Mouse (Mus musculus): ENCODE results near the gene Adamtsl5. TPM values are rescaled to one million over a fixed set of nuclear protein-coding genes. Genes with fewer than 3 reads are reported as not detected.

Adamtsl5 gene
- total and polyA plus RNA-seq, 2 experiments from 2014 or later = 0.62 to 0.77 TPM

DNA sequence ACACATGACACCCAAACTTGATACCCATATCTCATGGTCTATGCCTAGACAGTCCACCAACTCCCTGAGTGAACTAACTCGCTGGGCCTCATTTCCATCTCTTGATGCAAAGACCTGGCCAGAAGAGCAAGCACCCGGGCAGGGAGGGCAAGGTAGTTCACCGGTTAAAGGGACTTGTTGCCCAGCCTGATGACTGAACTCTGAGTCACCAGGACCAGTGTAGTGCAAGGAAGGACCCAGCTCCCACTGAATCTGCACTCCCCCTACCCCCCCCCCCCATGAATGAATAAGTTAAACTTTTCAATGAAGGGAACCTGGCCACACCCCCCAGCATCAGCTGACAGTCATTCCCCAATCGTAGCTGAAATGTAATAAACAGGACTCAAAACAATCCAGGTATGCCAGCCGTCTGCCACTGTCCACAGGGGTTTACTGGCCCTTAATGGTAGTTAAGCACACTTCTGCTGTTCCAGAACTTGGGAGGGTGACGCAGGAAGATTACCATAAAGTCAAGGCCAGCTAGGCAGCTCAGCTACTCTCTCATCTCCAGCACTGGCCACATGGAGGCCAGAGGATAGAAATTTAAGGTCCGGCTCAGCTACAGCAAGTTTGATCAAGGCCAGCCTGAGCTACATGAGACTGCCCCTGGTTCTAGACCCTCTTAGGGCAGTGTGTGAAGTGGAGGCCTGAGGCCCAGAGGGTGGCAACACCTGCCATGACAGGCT, 34.6 kb upstream of the Adamtsl5 start:
- DNase-seq (ENCODE audit: low spot score) (no peak), ATAC-seq (ENCODE audit: low FRiP score) (no peak)
- TF ChIP-seq CTCF (IDR thresholded peaks at IDR 0.05) = no peak
- H3K9ac ChIP-seq (replicated peaks; ENCODE audit: low read length, poor library complexity, severe bottlenecking) = no peak overlapping the region
- no peaks in the 10 kb centered on the region for H3K9me3 ChIP-seq (ENCODE audit: low read length)
- 72% methylated on average over 7 of the region's 7 CpGs for WGBS
- H3K27me3 ChIP-seq (ENCODE audit: insufficient read depth, low read length) = no peaks in the 10 kb centered on the region
- H3K4me1 ChIP-seq (ENCODE audit: insufficient read depth, low read length) = peaks cover 10% of the 10 kb centered on the region; the same call in 1 of the 2 replicates
- H3K4me3 ChIP-seq (ENCODE audit: low read depth, low read length) = peak overlapping the region; percentile 59; the same call in 1 of the 2 replicates
- peak overlapping the region; percentile 94 for H3K4me2 ChIP-seq (ENCODE audit: low read depth, low read length, poor library complexity, severe bottlenecking)
- peaks cover 31% of the 10 kb centered on the region for H3K36me3 ChIP-seq (ENCODE audit: insufficient read depth, low read length)
- no peak overlapping the region for H3K27ac ChIP-seq (ENCODE audit: low read depth, low read length)

- no peaks in the 10 kb centered on the region for H3K27me3 ChIP-seq (ENCODE audit: insufficient read depth, low read length)
- WGBS = 49% methylated on average over 10 of the region's 10 CpGs
- H3K9me3 ChIP-seq (ENCODE audit: low read length) = no peaks in the 10 kb centered on the region
- TF ChIP-seq CTCF (IDR thresholded peaks at IDR 0.05) = peak; percentile 72
- no peak overlapping the region for H3K9ac ChIP-seq (replicated peaks; ENCODE audit: low read length, poor library complexity, severe bottlenecking)
- H3K36me3 ChIP-seq (ENCODE audit: insufficient read depth, low read length) = peaks cover 31% of the 10 kb centered on the region
- ATAC-seq (ENCODE audit: low FRiP score) (no peak), DNase-seq (ENCODE audit: low spot score) (no peak)
- 0 out of 2 replicates have a peak, but pooled peaks cover under 1% of the 10 kb centered on the region for H3K4me1 ChIP-seq (ENCODE audit: insufficient read depth, low read length)
- H3K27ac ChIP-seq (ENCODE audit: low read depth, low read length) = no peak overlapping the region
- no peak overlapping the region for H3K4me2 ChIP-seq (ENCODE audit: low read depth, low read length, poor library complexity, severe bottlenecking)
- H3K4me3 ChIP-seq (ENCODE audit: low read depth, low read length) = no peak overlapping the region
Measured at GRCm38 (mm10) chr10:80377716-80378115, 29.5 kb upstream of the Adamtsl5 start.

- ATAC-seq (ENCODE audit: low FRiP score) (no peak), DNase-seq (ENCODE audit: low spot score) (peak; percentile 97)
- H3K4me2 ChIP-seq (ENCODE audit: low read depth, low read length, poor library complexity, severe bottlenecking) = no peak overlapping the region
- H3K36me3 ChIP-seq (ENCODE audit: insufficient read depth, low read length) = peaks cover 17% of the 10 kb centered on the region
- H3K9ac ChIP-seq (replicated peaks; ENCODE audit: low read length, poor library complexity, severe bottlenecking) = no peak overlapping the region
- H3K4me1 ChIP-seq (ENCODE audit: insufficient read depth, low read length) = no peaks in the 10 kb centered on the region; the same call in 1 of the 2 replicates
- WGBS = under 1% methylated on average over 7 of the region's 7 CpGs
- peak; percentile 94 for TF ChIP-seq CTCF (IDR thresholded peaks at IDR 0.05)
- H3K27me3 ChIP-seq (ENCODE audit: insufficient read depth, low read length) = no peaks in the 10 kb centered on the region
- H3K27ac ChIP-seq (ENCODE audit: low read depth, low read length) = no peak overlapping the region
- no peaks in the 10 kb centered on the region for H3K9me3 ChIP-seq (ENCODE audit: low read length)
- H3K4me3 ChIP-seq (ENCODE audit: low read depth, low read length) = no peak overlapping the region
Measured at GRCm38 (mm10) chr10:80376160-80376559, 27.9 kb upstream of the Adamtsl5 start.

DNA sequence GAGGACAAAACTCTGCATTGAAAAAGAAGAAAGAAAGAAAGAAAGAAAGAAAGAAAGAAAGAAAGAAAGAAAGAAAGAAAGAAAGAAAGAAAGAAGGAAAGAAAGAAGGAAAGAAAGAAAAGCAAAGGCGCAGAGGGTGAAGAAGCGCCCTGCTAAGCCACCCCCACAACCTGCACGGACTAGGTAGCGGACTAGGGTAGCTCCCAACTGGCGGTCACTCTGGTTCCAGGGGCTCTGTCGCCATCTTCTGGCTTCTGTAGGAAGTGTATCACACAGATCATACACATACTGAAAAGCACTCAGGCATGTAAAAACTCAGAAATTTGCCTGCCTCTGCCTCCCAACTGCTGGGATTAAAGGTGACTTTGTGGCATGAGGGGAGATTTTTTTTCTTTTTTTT, 25.9 kb upstream of the Adamtsl5 start:
- Histone ChIP-seq H3K27ac (ENCODE audit: low read depth, low read length) (no peak overlapping the region), H3K4me3 (ENCODE audit: low read depth, low read length) (no peak overlapping the region), H3K9me3 (ENCODE audit: low read length) (no peaks in the 10 kb centered on the region), H3K9ac (replicated peaks; ENCODE audit: low read length, poor library complexity, severe bottlenecking) (no peak overlapping the region), H3K4me1 (ENCODE audit: insufficient read depth, low read length) (no peaks in the 10 kb centered on the region; the same call in 1 of the 2 replicates), H3K27me3 (ENCODE audit: insufficient read depth, low read length) (no peaks in the 10 kb centered on the region), H3K4me2 (ENCODE audit: low read depth, low read length, poor library complexity, severe bottlenecking) (no peak overlapping the region), H3K36me3 (ENCODE audit: insufficient read depth, low read length) (no peaks in the 10 kb centered on the region)
- peak; percentile 60 for DNase-seq (ENCODE audit: low spot score)
- WGBS = 16% methylated on average over 6 of the region's 6 CpGs
- TF ChIP-seq CTCF (IDR thresholded peaks at IDR 0.05) = peak; percentile 70
- ATAC-seq (ENCODE audit: low FRiP score) = no peak

DNA sequence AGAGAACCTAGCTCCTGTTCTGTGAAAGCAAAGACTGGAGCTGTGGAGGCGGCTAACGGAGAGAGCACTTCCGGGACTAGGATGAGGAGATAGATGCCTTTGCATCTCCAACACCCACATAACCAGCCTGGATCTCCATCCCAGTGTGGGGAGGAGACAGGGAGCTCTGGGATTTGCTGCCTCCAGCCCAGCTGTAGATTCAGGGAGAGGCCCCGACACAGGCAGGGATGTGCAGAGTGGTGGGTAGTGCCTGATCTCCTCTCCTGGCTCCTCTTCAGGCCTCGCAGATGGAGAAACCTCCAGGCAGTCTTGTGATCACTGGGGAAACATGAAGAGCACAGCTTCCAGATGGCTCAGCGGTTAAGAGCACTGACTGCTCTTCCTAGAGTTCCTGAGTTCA, 24.5 kb upstream of the Adamtsl5 start:
- Histone ChIP-seq H3K27ac (ENCODE audit: low read depth, low read length) (no peak overlapping the region), H3K4me2 (ENCODE audit: low read depth, low read length, poor library complexity, severe bottlenecking) (no peak overlapping the region), H3K36me3 (ENCODE audit: insufficient read depth, low read length) (no peaks in the 10 kb centered on the region), H3K9ac (replicated peaks; ENCODE audit: low read length, poor library complexity, severe bottlenecking) (no peak overlapping the region), H3K4me3 (ENCODE audit: low read depth, low read length) (no peak overlapping the region), H3K9me3 (ENCODE audit: low read length) (no peaks in the 10 kb centered on the region), H3K4me1 (ENCODE audit: insufficient read depth, low read length) (no peaks in the 10 kb centered on the region; the same call in 1 of the 2 replicates), H3K27me3 (ENCODE audit: insufficient read depth, low read length) (no peaks in the 10 kb centered on the region)
- DNase-seq (ENCODE audit: low spot score) = no peak
- TF ChIP-seq CTCF (IDR thresholded peaks at IDR 0.05) = no peak
- no peak for ATAC-seq (ENCODE audit: low FRiP score)
- 83% methylated on average over 6 of the region's 6 CpGs for WGBS

DNA sequence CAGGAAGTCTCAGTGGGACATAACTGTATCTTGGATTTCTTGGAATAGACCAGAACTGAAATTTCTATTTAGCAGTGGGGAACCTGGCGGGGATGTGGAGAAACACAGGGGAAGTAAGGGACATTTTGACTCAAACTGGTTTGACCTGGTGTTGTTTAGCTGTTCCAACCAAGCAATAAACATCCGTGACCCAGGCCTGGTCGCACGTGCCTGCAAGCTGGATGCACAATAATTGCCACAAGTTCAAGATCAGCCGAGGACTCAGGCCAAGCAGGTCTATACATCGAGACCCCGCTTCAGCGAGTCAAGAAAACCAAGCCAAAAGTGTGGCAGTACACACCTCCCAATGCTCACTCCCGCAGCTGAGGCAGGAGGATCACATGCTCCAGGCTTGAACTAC, 23.8 kb upstream of the Adamtsl5 start:
- 50% methylated on average over 9 of the region's 9 CpGs for WGBS
- TF ChIP-seq CTCF (IDR thresholded peaks at IDR 0.05) = no peak
- Histone ChIP-seq H3K9me3 (ENCODE audit: low read length) (no peaks in the 10 kb centered on the region), H3K4me3 (ENCODE audit: low read depth, low read length) (peak overlapping the region; percentile 10; the same call in 1 of the 2 replicates), H3K9ac (replicated peaks; ENCODE audit: low read length, poor library complexity, severe bottlenecking) (no peak overlapping the region), H3K4me1 (ENCODE audit: insufficient read depth, low read length) (no peaks in the 10 kb centered on the region; the same call in 1 of the 2 replicates), H3K36me3 (ENCODE audit: insufficient read depth, low read length) (no peaks in the 10 kb centered on the region), H3K27ac (ENCODE audit: low read depth, low read length) (peak overlapping the region; percentile 62), H3K27me3 (ENCODE audit: insufficient read depth, low read length) (no peaks in the 10 kb centered on the region), H3K4me2 (ENCODE audit: low read depth, low read length, poor library complexity, severe bottlenecking) (peak overlapping the region; percentile 33; the same call in 1 of the 2 replicates)
- DNase-seq (ENCODE audit: low spot score) (no peak), ATAC-seq (ENCODE audit: low FRiP score) (no peak)
